In the genomic region with DNA sequence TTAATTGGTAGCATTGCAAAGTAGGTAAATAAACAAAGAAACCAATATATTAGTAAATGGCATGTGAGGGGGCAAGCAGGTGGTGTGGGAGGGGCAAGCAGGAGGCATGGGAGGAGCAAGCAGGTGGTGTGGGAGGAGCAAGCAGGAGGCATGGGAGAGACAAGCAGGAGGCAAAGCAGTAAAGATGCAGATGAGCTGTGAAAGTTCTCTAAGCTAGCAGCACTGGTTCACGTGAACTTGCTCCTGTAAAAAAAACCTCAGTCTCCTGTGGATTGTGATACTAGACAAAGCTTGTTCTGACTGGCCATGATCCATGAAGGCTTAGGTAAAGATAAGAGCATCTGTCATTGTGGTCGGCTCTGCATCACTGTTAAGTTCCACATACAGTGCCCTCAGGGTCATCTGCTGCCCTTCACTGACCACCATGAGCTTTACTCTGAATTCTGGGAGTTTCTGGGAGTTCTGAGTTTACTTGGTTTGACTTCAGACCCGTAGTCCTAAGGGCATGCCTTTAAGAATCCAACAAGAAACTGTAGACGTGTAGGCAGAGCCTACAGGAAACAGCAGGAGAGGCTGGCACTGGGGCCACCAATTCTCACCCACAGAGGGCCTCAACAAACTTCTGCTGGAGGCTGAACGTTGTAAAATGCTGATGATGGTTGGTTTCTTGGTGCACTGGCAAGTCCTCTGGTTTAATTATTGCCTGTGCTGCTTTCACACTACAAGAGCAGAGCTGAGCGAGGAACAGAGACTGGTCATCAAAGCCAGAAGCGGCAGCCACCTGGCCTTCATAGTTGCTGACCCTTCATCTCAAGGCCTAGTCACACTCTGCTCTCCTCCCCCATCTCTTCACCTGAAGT, we compare ENCODE assay signal across 13 mouse cellular contexts.
A peak's percentile ranks its signal among the peaks of the same experiment; 100 is the strongest.
DNase-seq lines count a peak whose midpoint lies in the region; ATAC-seq lines count a peak whose summit lies in the region.
"Had no signal": no experiment of that assay in that cellular context is flagged by ENCODE, and none has a peak within 500 bp of the region (broad histone marks: within the 10 kb centered on the region; RNA-seq: fewer than 3 reads in every experiment).

No protein-coding gene starts in this region.

- DNase-seq in thymus, postnatal 14 days: peak; percentile 10
- no peak for DNase-seq in thymus, adult 18-20 months
- DNase-seq in kidney, postnatal 14 days: peak; percentile 25
- no peak for DNase-seq in right cerebral cortex, postnatal 4 days
- DNase-seq in liver: no peak
- DNase-seq: cerebellum, adult 2 months; gastrocnemius, postnatal 10 days; liver, embryonic 13.5 days had no signal

- ATAC-seq in hematopoietic stem cell, adult 5-6 weeks (replicated peaks in 1 of 2; ENCODE audit: insufficient read depth in 1 of 2, low FRiP score in 2 of 2, low TSS enrichment in 1 of 2, low read depth in 1 of 2, poor library complexity in 2 of 2, severe bottlenecking in 2 of 2): peak; percentile 44 to 62; a peak in 2 of 4 replicates
- ATAC-seq in monocyte, adult 5-6 weeks (replicated peaks; ENCODE audit: insufficient number of reproducible peaks, low FRiP score, low TSS enrichment, poor library complexity, severe bottlenecking): no peak
- ATAC-seq: CD4-positive, CD25-positive, alpha-beta regulatory T cell, adult 4 months; forebrain, embryonic 16.5 days; lung, postnatal 0 days had no signal

Comparison
In these comparisons a context has a peak if more than half of its experiments do, and no peak if none do; other contexts are left out.
1. DNase-seq: peak in thymus, postnatal 14 days (single experiment) and kidney, postnatal 14 days (single experiment); none in thymus, adult 18-20 months (0 of 2), right cerebral cortex, postnatal 4 days (single experiment) and liver (single experiment).